Mouse (Mus musculus) MEL (cell line): ENCODE measurements around the gene Rap1gds1. TPM values are rescaled to one million over a fixed set of nuclear protein-coding genes. Genes with fewer than 3 reads are reported as not detected.

Experiments
- DNase-seq: peaks from one replicate; pipeline ENCODE4 v3.0.0; 2011; ENCODE audit warnings: low read depth, low spot score
- H3K27ac ChIP-seq: 2 replicates; pipeline ENCODE4 v1.5.1; 2012; ENCODE audit warnings: low read depth, mild to moderate bottlenecking, control low read depth, low read length, moderate library complexity; ENCODE audit not compliant: control insufficient read depth
- H3K27me3 ChIP-seq, 2 experiments: fragments of 150-350 bp in 1 of 2; sonication (generic) in 1 of 2; 2 replicates each; pipeline ENCODE4 v1.6.1; 2012; ENCODE audit warnings: low read length in 2 of 2, mild to moderate bottlenecking in 2 of 2, improper control_type of control experiment in 1 of 2, moderate library complexity in 1 of 2; ENCODE audit not compliant: insufficient read depth in 2 of 2, control insufficient read depth in 1 of 2
- H3K36me3 ChIP-seq, 2 experiments: 2 replicates each; pipeline ENCODE4 v1.6.1; 2012 to 2014; ENCODE audit warnings: low read length in 2 of 2, improper control_type of control experiment in 1 of 2, inconsistent platforms in 1 of 2, mild to moderate bottlenecking in 1 of 2; ENCODE audit not compliant: insufficient read depth in 2 of 2, control insufficient read depth in 1 of 2
- H3K4me1 ChIP-seq, 2 experiments: fragments of 150-350 bp in 1 of 2; sonication (generic) in 1 of 2; 2 replicates each; pipeline ENCODE4 v1.6.1; 2012; ENCODE audit warnings: low read length in 2 of 2, improper control_type of control experiment in 1 of 2, mild to moderate bottlenecking in 1 of 2; ENCODE audit not compliant: insufficient read depth in 2 of 2, control insufficient read depth in 1 of 2
- H3K4me3 ChIP-seq, 2 experiments: fragments of 150-350 bp in 1 of 2; sonication (generic) in 1 of 2; 2 replicates each; pipeline ENCODE4 v1.5.1; 2012; ENCODE audit warnings: low read depth in 2 of 2, low read length in 2 of 2, mild to moderate bottlenecking in 2 of 2, moderate library complexity in 2 of 2, control low read depth in 1 of 2, improper control_type of control experiment in 1 of 2; ENCODE audit not compliant: control insufficient read depth in 1 of 2, insufficient read depth in 1 of 2
- H3K79me2 ChIP-seq: 2 replicates; pipeline ENCODE4 v1.6.1; 2012; ENCODE audit warnings: mild to moderate bottlenecking, low read length, moderate library complexity; ENCODE audit not compliant: control insufficient read depth, poor library complexity, insufficient read depth
- H3K9ac ChIP-seq: 2 replicates; pipeline ENCODE4 v1.6.1; 2012; ENCODE audit warnings: low read depth, mild to moderate bottlenecking, control low read depth, low read length, moderate library complexity; ENCODE audit not compliant: control insufficient read depth, poor library complexity, severe bottlenecking
- H3K9me3 ChIP-seq: fragments of 150-350 bp; sonication (generic); replicated peaks from 2 replicates; pipeline ENCODE4 v1.6.1; 2012; ENCODE audit warnings: mild to moderate bottlenecking, low read length, improper control_type of control experiment, moderate library complexity; ENCODE audit not compliant: insufficient read depth
- CTCF ChIP-seq, 3 experiments: IDR thresholded peaks in 2 of 3; conservative IDR thresholded peaks in 1 of 3; 2 replicates each; pipeline ENCODE4 v1.5.1; 2011 to 2012; ENCODE audit warnings: low read length in 3 of 3, low read depth in 2 of 3, mild to moderate bottlenecking in 2 of 3, improper control_type of control experiment in 1 of 3, inconsistent platforms in 1 of 3, mixed read lengths in 1 of 3, moderate library complexity in 1 of 3; ENCODE audit not compliant: control insufficient read depth in 1 of 3, insufficient read depth in 1 of 3, poor library complexity in 1 of 3, severe bottlenecking in 1 of 3
- GABPA ChIP-seq: IDR thresholded peaks from 2 replicates; pipeline ENCODE4 v1.6.1; 2012; ENCODE audit warnings: low read depth, mild to moderate bottlenecking, inconsistent platforms, low read length, improper control_type of control experiment, moderate library complexity
- GATA1 ChIP-seq: IDR thresholded peaks from 2 replicates; pipeline ENCODE4 v1.6.1; 2011; ENCODE audit warnings: low read depth, low read length, improper control_type of control experiment
- HCFC1 ChIP-seq: IDR thresholded peaks from 2 replicates; pipeline ENCODE4 v1.6.1; 2012; ENCODE audit warnings: low read depth, mild to moderate bottlenecking, inconsistent platforms, low read length, improper control_type of control experiment, moderate library complexity
- KAT2A ChIP-seq: conservative IDR thresholded peaks from 2 replicates; pipeline ENCODE4 v1.6.1; 2012; ENCODE audit warnings: low read depth, low read length, improper control_type of control experiment, inconsistent platforms
- MAX ChIP-seq: IDR thresholded peaks from 2 replicates; pipeline ENCODE4 v1.6.1; 2011; ENCODE audit warnings: low read length, improper control_type of control experiment
- MYB ChIP-seq: IDR thresholded peaks from 2 replicates; pipeline ENCODE4 v1.6.1; 2011; ENCODE audit warnings: mild to moderate bottlenecking, low read depth, low read length, improper control_type of control experiment
- MYC ChIP-seq: IDR thresholded peaks from 2 replicates; pipeline ENCODE4 v1.6.1; 2011; ENCODE audit warnings: low read depth, mild to moderate bottlenecking, low read length, improper control_type of control experiment, moderate library complexity
- RAD21 ChIP-seq: IDR thresholded peaks from 2 replicates; pipeline ENCODE4 v1.6.1; 2011; ENCODE audit warnings: mild to moderate bottlenecking, low read depth, low read length, improper control_type of control experiment
- RCOR1 ChIP-seq: IDR thresholded peaks from 2 replicates; pipeline ENCODE4 v1.6.1; 2012; ENCODE audit warnings: low read depth, mild to moderate bottlenecking, inconsistent platforms, low read length, improper control_type of control experiment
- SIN3A ChIP-seq: IDR thresholded peaks from 2 replicates; pipeline ENCODE4 v1.6.1; 2012; ENCODE audit warnings: low read length, improper control_type of control experiment, inconsistent platforms
- SMC3 ChIP-seq: IDR thresholded peaks from 2 replicates; pipeline ENCODE4 v1.6.1; 2011; ENCODE audit warnings: low read depth, low read length, improper control_type of control experiment
- TBP ChIP-seq: IDR thresholded peaks from 2 replicates; pipeline ENCODE4 v1.8.0; 2011; ENCODE audit warnings: low read depth, low read length, improper control_type of control experiment
- USF1 ChIP-seq: IDR thresholded peaks from 2 replicates; pipeline ENCODE4 v1.6.1; 2014; ENCODE audit warnings: low read depth, mild to moderate bottlenecking, inconsistent platforms, low read length, improper control_type of control experiment, moderate library complexity
- ZC3H11A ChIP-seq: IDR thresholded peaks from 2 replicates; pipeline ENCODE4 v1.6.1; 2012; ENCODE audit warnings: low read depth, mild to moderate bottlenecking, inconsistent platforms, low read length, improper control_type of control experiment
- ZNF384 ChIP-seq: IDR thresholded peaks from 2 replicates; pipeline ENCODE4 v1.6.1; 2012; ENCODE audit warnings: low read depth, mild to moderate bottlenecking, inconsistent platforms, low read length, improper control_type of control experiment
- polyA plus RNA-seq, 2 experiments: library from polyadenylated mRNA; stranded (reverse) in 1 of 2; unstranded in 1 of 2; fragments of >175 nt in 1 of 2; fragments of >200 nt in 1 of 2; gene quantifications; 2 replicates each; pipeline versions ENCODE4 v1.2.1 to v1.2.4; 2012; ENCODE audit warnings: low replicate concordance in 2 of 2, low read depth in 1 of 2; ENCODE audit not compliant: insufficient read length in 2 of 2, insufficient read depth in 1 of 2, missing spikeins in 1 of 2
- total RNA-seq: library from RNA; depleted of rRNA; stranded (reverse); fragments of 300-350 nt; gene quantifications from 2 replicates; pipeline ENCODE4 v1.2.3, GENCODE M21; 2012

Gene Rap1gds1
- total and polyA plus RNA-seq, 3 experiments: 34.7 to 67.2 (median 53.3) TPM

- H3K4me1 ChIP-seq: no peaks in the 10 kb centered on the region
- H3K4me3 ChIP-seq: peak overlapping the region; percentile 39; a peak in 3 of 4 replicates
- no peak overlapping the region for H3K27ac ChIP-seq
- TF ChIP-seq ZNF384 (no peak), SIN3A (peak; percentile 45; the same call in 1 of the 2 replicates), ZC3H11A (peak; percentile 86), GATA1 (0 out of 2 replicates have a peak, but pooled peaks have one; percentile 6), GABPA (no peak), SMC3 (peak; percentile 97), RAD21 (peak; percentile 89), CTCF (IDR thresholded peaks at IDR 0.05 in 2 of 3, conservative IDR thresholded peaks at IDR 0.05 in 1 of 3; ENCODE audit: control insufficient read depth in 1 of 3, insufficient read depth in 1 of 3, low read depth in 2 of 3, low read length in 3 of 3, poor library complexity in 1 of 3, severe bottlenecking in 1 of 3) (peak; percentile 85 to 87 (median 87)), MAX (peak; percentile 44; the same call in 1 of the 2 replicates)
- H3K9ac ChIP-seq: peak overlapping the region; percentile 23; the same call in 1 of the 2 replicates
- H3K9me3 ChIP-seq: no peaks in the 10 kb centered on the region
- DNase-seq: peak; percentile 73
- no peaks in the 10 kb centered on the region for H3K36me3 ChIP-seq
- H3K27me3 ChIP-seq: no peaks in the 10 kb centered on the region
- H3K79me2 ChIP-seq: no peaks in the 10 kb centered on the region
Measured at GRCm38 (mm10) chr3:138906112-138906880, 168.7 kb downstream of the Rap1gds1 start.

DNA sequence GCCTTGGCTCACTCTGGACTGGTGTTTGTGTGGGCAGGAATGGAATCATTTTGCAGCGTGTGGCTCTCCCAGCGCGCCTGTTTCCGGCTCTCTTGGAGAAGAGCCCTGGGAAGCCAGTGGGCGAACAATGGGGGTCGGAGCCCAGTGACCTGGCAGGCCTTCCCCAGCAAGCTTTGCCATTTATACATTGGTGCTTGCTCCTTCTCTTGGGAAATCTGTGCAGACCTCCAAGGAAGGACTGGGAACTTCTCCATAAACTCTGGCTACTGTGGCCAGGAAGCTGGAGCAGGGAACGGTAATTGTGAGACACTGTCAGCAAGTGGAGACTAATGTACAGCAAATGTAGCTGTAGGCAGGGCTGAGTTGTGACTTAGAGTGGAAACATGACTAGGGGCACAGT is 169.3 kb downstream of the Rap1gds1 start:
- no peak for DNase-seq
- Histone ChIP-seq H3K9ac (no peak overlapping the region), H3K4me3 (no peak overlapping the region), H3K27ac (no peak overlapping the region), H3K36me3 (no peaks in the 10 kb centered on the region), H3K4me1 (no peaks in the 10 kb centered on the region), H3K9me3 (no peaks in the 10 kb centered on the region), H3K79me2 (no peaks in the 10 kb centered on the region), H3K27me3 (no peaks in the 10 kb centered on the region)
- no peak for TF ChIP-seq USF1
- TF ChIP-seq RCOR1: no peak
- TF ChIP-seq MYB: no peak
- TF ChIP-seq KAT2A: no peak
- TF ChIP-seq CTCF (IDR thresholded peaks at IDR 0.05 in 2 of 3, conservative IDR thresholded peaks at IDR 0.05 in 1 of 3; ENCODE audit: control insufficient read depth in 1 of 3, insufficient read depth in 1 of 3, low read depth in 2 of 3, low read length in 3 of 3, poor library complexity in 1 of 3, severe bottlenecking in 1 of 3): no peak
- no peak for TF ChIP-seq MYC
- TF ChIP-seq HCFC1: no peak
- no peak for TF ChIP-seq TBP
